Mouse (Mus musculus) C2C12 (cell line): ENCODE measurements around the gene Nlrc3. TPM values are rescaled to one million over a fixed set of nuclear protein-coding genes. Genes with fewer than 3 reads are reported as not detected.

Source experiments
- H3K27me3 ChIP-seq: one replicate; pipeline ENCODE4 v1.6.1; 2011; ENCODE audit not compliant: control insufficient read depth, insufficient read depth, insufficient read length
- H3K36me3 ChIP-seq: one replicate; pipeline ENCODE4 v1.6.1; 2011; ENCODE audit not compliant: control insufficient read depth, insufficient read depth
- H3K4me3 ChIP-seq: one replicate; pipeline ENCODE4 v1.5.1; 2011; ENCODE audit warnings: mild to moderate bottlenecking, control low read depth; ENCODE audit not compliant: poor library complexity, insufficient read depth, severe bottlenecking
- H3K79me2 ChIP-seq: one replicate; pipeline ENCODE4 v1.6.1; 2011; ENCODE audit not compliant: control insufficient read depth, insufficient read depth
- H3K79me3 ChIP-seq: one replicate; pipeline ENCODE4 v1.6.1; 2011; ENCODE audit warnings: low read depth, control low read depth
- H3ac ChIP-seq: one replicate; pipeline ENCODE3; 2011; ENCODE audit warnings: low read depth; ENCODE audit not compliant: control insufficient read depth, insufficient read length
- CEBPB ChIP-seq: IDR thresholded peaks from one replicate; pipeline ENCODE4 v1.6.1; 2011; ENCODE audit warnings: low read depth, mild to moderate bottlenecking, control low read depth, moderate library complexity
- CTCF ChIP-seq: IDR thresholded peaks from one replicate; pipeline ENCODE4 v1.5.1; 2011; ENCODE audit not compliant: control insufficient read depth, insufficient read depth, insufficient read length
- FOSL1 ChIP-seq: IDR thresholded peaks from one replicate; pipeline ENCODE4 v1.8.0; 2011; ENCODE audit warnings: mild to moderate bottlenecking, low read length; ENCODE audit not compliant: poor library complexity, insufficient read depth, severe bottlenecking
- MAX ChIP-seq: IDR thresholded peaks from one replicate; pipeline ENCODE4 v1.6.1; 2011; ENCODE audit warnings: mild to moderate bottlenecking, control low read depth
- MYOD1 ChIP-seq: IDR thresholded peaks from one replicate; pipeline ENCODE4 v1.6.1; 2011; ENCODE audit warnings: low read depth; ENCODE audit not compliant: control insufficient read depth, insufficient read length
- MYOG ChIP-seq: IDR thresholded peaks from one replicate; pipeline ENCODE4 v1.6.1; 2011; ENCODE audit not compliant: control insufficient read depth, insufficient read length; ENCODE audit errors: extremely low read depth
- USF1 ChIP-seq: IDR thresholded peaks from one replicate; pipeline ENCODE4 v1.6.1; 2011; ENCODE audit warnings: low read depth, mild to moderate bottlenecking, control low read depth, moderate library complexity
- polyA plus RNA-seq: library from polyadenylated mRNA; unstranded; fragments of >200 nt; fragmentation: generic; extraction: Trizol; gene quantifications from one replicate; pipeline ENCODE4 v1.2.1, GENCODE M21; 2012; ENCODE audit warnings: missing spikeins

Nlrc3 gene
- polyA plus RNA-seq, 1 experiment, result 0.84 TPM

DNA sequence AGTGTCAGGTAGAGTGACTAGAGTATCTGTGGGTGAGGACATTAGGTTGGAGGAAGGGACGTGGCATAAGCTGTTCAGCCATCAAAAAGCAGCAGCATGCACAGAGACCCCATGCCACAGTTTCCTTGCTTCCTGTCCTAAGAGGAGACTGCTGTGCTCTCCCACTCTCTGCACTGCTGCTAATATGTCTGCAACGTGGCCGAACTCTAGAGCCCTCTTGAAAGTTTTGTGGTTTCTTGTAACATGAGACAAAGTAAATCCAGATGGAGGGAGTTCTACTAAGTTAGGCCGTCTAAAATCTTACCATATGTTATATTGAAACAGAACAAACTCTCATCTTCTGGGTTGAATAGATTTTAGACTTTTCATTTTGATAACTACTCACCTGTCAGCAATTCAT lies 52.5 kb downstream of the Nlrc3 start:
- Histone ChIP-seq H3ac (no peak overlapping the region), H3K4me3 (no peak overlapping the region), H3K27me3 (no peaks in the 10 kb centered on the region), H3K79me2 (no peaks in the 10 kb centered on the region), H3K79me3 (no peaks in the 10 kb centered on the region), H3K36me3 (peaks cover 43% of the 10 kb centered on the region)
- no peak for TF ChIP-seq FOSL1
- no peak for TF ChIP-seq MYOG
- TF ChIP-seq MYOD1, result no peak
- TF ChIP-seq USF1, result no peak
- TF ChIP-seq CTCF, result no peak
- no peak for TF ChIP-seq MAX
- no peak for TF ChIP-seq CEBPB

DNA sequence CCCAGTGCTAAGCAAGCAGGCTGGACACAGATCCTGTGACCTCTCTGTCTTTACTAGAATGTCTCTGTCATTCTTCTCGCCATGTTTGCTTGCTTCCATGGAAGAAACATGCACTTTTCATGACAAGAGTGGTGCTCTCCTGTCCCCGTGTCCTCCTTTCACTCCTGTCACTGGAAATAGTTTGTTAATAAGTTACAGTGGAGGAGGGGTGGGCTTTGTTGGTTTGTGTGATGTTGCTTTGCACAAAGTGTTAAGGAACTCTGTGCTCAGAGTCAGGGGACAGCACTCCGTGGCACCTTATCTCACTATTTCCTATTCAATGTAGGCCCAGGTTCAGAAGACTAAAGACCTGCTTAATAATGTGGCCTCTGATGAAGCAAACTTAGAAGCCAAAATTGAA lies 52.9 kb downstream of the Nlrc3 start:
- no peaks in the 10 kb centered on the region for H3K79me3 ChIP-seq
- no peaks in the 10 kb centered on the region for H3K27me3 ChIP-seq
- H3K4me3 ChIP-seq, result no peak overlapping the region
- H3K79me2 ChIP-seq, result no peaks in the 10 kb centered on the region
- no peak overlapping the region for H3ac ChIP-seq
- no peak for TF ChIP-seq CEBPB
- TF ChIP-seq MYOG, result no peak
- no peak for TF ChIP-seq USF1
- TF ChIP-seq CTCF, result no peak
- TF ChIP-seq FOSL1, result no peak
- TF ChIP-seq MYOD1, result no peak
- no peak for TF ChIP-seq MAX
- peaks cover 43% of the 10 kb centered on the region for H3K36me3 ChIP-seq

DNA sequence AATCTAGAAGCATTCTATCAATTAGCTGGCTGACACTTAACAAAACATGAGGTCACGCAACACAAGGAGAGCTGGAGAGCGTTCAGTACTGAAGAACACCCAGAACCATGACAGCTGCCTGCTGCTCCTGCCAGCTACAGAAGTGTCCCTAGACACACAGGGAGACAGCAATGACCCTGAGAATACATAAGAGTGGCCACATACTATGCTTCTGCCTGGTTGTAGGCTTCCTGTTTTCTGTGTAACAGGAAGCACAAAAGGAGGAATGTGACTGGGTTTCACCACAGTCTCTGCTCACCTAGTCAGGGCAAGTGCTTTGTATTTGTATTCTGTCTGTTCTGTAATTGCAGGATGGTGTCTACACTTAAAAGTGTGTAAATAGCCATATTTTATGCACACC lies 55.7 kb downstream of the Nlrc3 start:
- H3K79me3 ChIP-seq, result no peaks in the 10 kb centered on the region
- H3K27me3 ChIP-seq, result no peaks in the 10 kb centered on the region
- TF ChIP-seq MYOD1 (no peak), CTCF (no peak)
- H3ac ChIP-seq, result no peak overlapping the region
- peaks cover 42% of the 10 kb centered on the region for H3K36me3 ChIP-seq
- no peak overlapping the region for H3K4me3 ChIP-seq
- H3K79me2 ChIP-seq, result no peaks in the 10 kb centered on the region

DNA sequence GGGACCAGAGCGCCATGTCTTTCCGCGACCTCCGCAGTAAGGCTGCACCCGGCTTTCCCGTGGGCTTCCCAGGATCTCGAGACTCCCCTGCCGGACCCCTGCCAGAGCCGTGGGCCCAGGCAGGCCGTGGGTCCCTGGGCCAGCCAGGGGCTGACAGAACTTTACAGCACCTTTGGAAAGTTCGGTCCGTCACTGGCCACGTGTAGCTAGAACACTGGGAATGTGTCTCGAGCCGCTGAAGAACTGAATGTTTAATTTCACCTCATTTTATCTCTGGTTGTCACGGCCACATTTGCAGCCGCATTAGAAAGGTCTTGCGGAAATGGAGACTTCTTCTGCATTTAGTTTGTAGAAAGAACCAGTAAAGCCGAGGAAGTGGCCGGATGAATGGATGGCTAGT lies 67.3 kb downstream of the Nlrc3 start:
- Histone ChIP-seq H3K79me3 (peaks cover 5% of the 10 kb centered on the region), H3K27me3 (no peaks in the 10 kb centered on the region), H3K36me3 (peaks cover 15% of the 10 kb centered on the region), H3K4me3 (peak overlapping the region; percentile 35), H3K79me2 (peaks cover 18% of the 10 kb centered on the region), H3ac (peak overlapping the region; percentile 89)
- TF ChIP-seq MYOG, result no peak
- TF ChIP-seq MAX, result no peak
- no peak for TF ChIP-seq CTCF
- TF ChIP-seq CEBPB, result no peak
- no peak for TF ChIP-seq USF1
- no peak for TF ChIP-seq MYOD1
- TF ChIP-seq FOSL1, result no peak

DNA sequence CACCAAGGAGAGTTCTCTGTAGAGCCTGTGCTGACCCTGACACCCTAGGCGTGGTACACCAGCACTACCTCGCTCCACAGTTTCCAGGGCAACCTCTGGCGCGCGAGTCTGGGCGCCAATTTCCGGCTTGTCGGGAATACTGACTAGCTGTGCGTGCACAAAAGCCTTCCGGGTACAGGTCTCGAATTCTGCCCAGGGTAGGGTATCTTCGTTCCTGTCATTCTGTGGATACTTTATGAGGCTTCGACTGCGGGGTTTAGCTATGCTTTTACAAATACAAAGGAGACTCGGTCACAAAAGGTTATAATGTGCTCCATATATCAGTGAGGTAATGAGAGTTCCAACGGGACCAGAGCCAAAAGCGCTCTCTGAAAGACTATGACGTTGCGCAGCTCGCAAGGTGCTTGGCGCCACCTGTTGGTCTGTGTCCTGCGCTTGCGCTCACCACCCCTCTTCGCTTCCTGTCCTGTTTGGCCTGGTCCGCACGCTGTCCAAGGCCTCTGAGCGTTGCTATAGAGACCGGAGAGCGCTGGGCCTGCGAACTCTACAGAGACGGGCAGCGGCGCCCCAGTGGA lies 67.8 kb downstream of the Nlrc3 start, which contains the start of the genes 1700037C18Rik and Cluap1:
Gene 1700037C18Rik, minus strand, starts transcription at position 153 of the 575 bp plus-strand sequence.
Gene Cluap1, plus strand, starts transcription at position 265 of the 575 bp plus-strand sequence.
- Histone ChIP-seq H3K79me2 (peaks cover 18% of the 10 kb centered on the region), H3K27me3 (no peaks in the 10 kb centered on the region), H3ac (peak within 1 kb of the TSS; percentile 89), H3K4me3 (peak within 1 kb of the TSS; percentile 35), H3K36me3 (peaks cover 18% of the 10 kb centered on the region), H3K79me3 (peaks cover 5% of the 10 kb centered on the region)
- TF ChIP-seq USF1, result no peak
- no peak for TF ChIP-seq CEBPB
- peak; percentile 89 for TF ChIP-seq CTCF
- peak; percentile 16 for TF ChIP-seq MAX
- peak; percentile 10 for TF ChIP-seq MYOD1

DNA sequence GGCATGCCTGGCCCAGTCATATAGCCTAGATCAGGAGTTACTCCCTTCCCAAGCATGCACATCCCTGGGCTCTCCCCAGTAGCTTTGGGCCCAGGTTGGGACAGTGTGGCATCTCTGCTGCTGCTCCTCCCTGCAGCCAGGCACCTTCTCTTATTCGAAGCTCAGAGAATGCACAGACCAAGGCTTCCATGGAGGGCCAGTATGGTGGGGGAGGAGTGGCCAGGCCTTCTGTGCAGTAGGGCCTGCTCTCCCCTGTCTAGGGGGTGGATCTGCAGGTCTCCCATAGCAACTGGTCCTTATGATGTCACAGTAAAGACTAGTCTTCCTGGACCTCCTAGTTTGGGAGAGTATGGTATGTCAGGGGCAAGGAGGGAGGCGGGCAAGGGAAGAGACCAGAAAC lies 69.0 kb downstream of the Nlrc3 start:
- H3K4me3 ChIP-seq, result no peak overlapping the region
- peaks cover 30% of the 10 kb centered on the region for H3K36me3 ChIP-seq
- no peaks in the 10 kb centered on the region for H3K27me3 ChIP-seq
- H3K79me2 ChIP-seq, result peaks cover 18% of the 10 kb centered on the region
- H3K79me3 ChIP-seq, result peaks cover 5% of the 10 kb centered on the region
- no peak overlapping the region for H3ac ChIP-seq
- TF ChIP-seq FOSL1 (no peak), MAX (no peak), MYOG (no peak), USF1 (no peak), CTCF (no peak), MYOD1 (no peak), CEBPB (no peak)
